Mouse (Mus musculus) heart, adult 2 months (tissue): Measurements from ENCODE around the gene 8030411F24Rik. TPM values are rescaled to one million over a fixed set of nuclear protein-coding genes. Genes with fewer than 3 reads are reported as not detected.

Experiments
- DNase-seq, 2 experiments: peaks; one replicate each; pipeline ENCODE4 v3.0.0; 2021
- H3K27ac ChIP-seq: fragments of 200-600 bp; 2 replicates; pipeline ENCODE4 v1.8.1; 2022
- H3K27me3 ChIP-seq: fragments of 200-500 bp; 2 replicates; pipeline ENCODE4 v1.6.1; 2012; ENCODE audit warnings: mild to moderate bottlenecking, low read length, inconsistent platforms, mixed read lengths; ENCODE audit not compliant: control insufficient read depth, insufficient read depth
- H3K36me3 ChIP-seq: fragments of 200-500 bp; 2 replicates; pipeline ENCODE4 v1.6.1; 2012; ENCODE audit warnings: low read length, inconsistent platforms; ENCODE audit not compliant: control insufficient read depth, insufficient read depth
- H3K4me1 ChIP-seq: fragments of 200-500 bp; 2 replicates; pipeline ENCODE4 v1.6.1; 2011; ENCODE audit warnings: low read length; ENCODE audit not compliant: control insufficient read depth, insufficient read depth
- H3K4me3 ChIP-seq: fragments of 200-600 bp; 2 replicates; pipeline ENCODE4 v1.8.1; 2022
- H3K79me2 ChIP-seq: fragments of 200-500 bp; replicated peaks from 2 replicates; pipeline ENCODE4 v1.6.1; 2012; ENCODE audit warnings: mild to moderate bottlenecking, inconsistent platforms, low read length, moderate library complexity, mixed read lengths; ENCODE audit not compliant: control insufficient read depth, insufficient read depth
- H3K9ac ChIP-seq: fragments of 200-500 bp; 2 replicates; pipeline ENCODE4 v1.6.1; 2012; ENCODE audit warnings: low read depth, mild to moderate bottlenecking, control low read depth, inconsistent platforms, low read length, mixed read lengths
- CTCF ChIP-seq: fragments of 200-600 bp; IDR thresholded peaks from 2 replicates; pipeline ENCODE4 v1.8.1; 2022; ENCODE audit warnings: antibody characterized with exemption, mild to moderate bottlenecking, moderate library complexity
- EP300 ChIP-seq: fragments of 200-500 bp; IDR thresholded peaks from 2 replicates; pipeline ENCODE4 v1.6.1; 2011; ENCODE audit warnings: low read depth, low read length, control low read depth; ENCODE audit not compliant: insufficient read depth
- POLR2A ChIP-seq: fragments of 200-500 bp; IDR thresholded peaks from 2 replicates; pipeline ENCODE4 v1.6.1; 2011; ENCODE audit warnings: mild to moderate bottlenecking, low read depth, low read length, control low read depth; ENCODE audit not compliant: insufficient read depth
- WGBS: fragments of 180-500 bp; shearing (Covaris S2); methylation state at CpG from one replicate; pipeline ENCODE4 v1.1.7; 2018; 5-methylcytosine and 5-hydroxymethylcytosine counted together
- intact Hi-C: fragments of 180-260 bp; cut with DNase I; formaldehyde crosslinking; loops from one replicate; pipeline ENCODE4 v1.15.1; 2025
- polyA plus RNA-seq: library from polyadenylated mRNA; depleted of rRNA; stranded (reverse); fragments of >200 nt; gene quantifications from 2 replicates; pipeline ENCODE4 v1.2.3, GENCODE M21; 2012; rRNA removed
- total RNA-seq, 2 experiments: library from RNA; stranded (reverse); gene quantifications; 2 replicates each; pipeline ENCODE4 v1.2.3; 2021

Gene 8030411F24Rik
- total and polyA plus RNA-seq, 3 experiments, result not detected

- Histone ChIP-seq H3K27ac (no peak overlapping the region), H3K9ac (no peak overlapping the region), H3K79me2 (no peaks in the 10 kb centered on the region), H3K4me1 (no peaks in the 10 kb centered on the region), H3K27me3 (no peaks in the 10 kb centered on the region), H3K4me3 (no peak overlapping the region), H3K36me3 (no peaks in the 10 kb centered on the region)
- TF ChIP-seq CTCF (no peak), POLR2A (no peak), EP300 (no peak)
- 21% methylated on average over 3 of the region's 3 CpGs for WGBS
- no peak for DNase-seq
- intact Hi-C loops, result no loop called here
Observed at GRCm38 (mm10) chr2:148801491-148801921, 19.7 kb downstream of the 8030411F24Rik start.

DNA sequence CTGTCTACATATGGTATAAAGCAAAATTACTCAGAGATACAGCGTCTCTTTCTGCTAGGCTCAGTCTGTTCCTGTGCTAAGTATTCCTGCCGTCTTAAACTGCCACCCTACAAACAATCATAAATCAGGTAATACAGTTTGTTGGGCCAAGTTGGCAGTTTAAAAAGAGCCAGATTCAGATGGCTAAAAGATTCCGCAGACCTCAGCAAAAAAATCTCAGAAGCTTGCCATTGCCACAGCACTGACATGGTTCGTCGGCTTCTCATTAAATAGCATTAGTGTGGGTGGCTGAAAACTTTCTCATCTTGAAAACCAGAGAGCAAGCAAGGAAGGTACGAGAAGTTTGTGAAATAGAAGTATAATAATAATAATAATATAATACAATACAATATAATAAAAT, 24.9 kb downstream of the 8030411F24Rik start:
- intact Hi-C loops, result no loop called here

DNA sequence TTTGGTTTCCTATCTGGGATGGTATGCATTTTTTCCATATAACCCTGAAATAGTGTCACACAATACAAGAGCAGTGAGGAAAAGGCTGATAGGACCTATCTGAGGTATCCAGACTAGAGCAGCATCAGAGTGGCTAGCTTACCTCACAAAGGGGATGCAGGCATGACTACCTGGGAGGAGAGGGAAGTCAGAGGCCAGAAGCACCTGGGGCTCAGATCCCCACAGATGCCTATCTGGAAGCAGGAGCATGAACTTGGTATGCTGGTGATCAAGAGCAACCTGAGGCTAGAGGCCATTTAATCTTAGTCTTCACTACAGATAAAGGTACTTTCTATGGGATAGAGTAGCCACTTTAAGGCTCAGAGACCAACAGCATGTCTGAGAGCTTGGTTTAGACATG, 38.1 kb downstream of the 8030411F24Rik start, which contains the start of gene Cst13:
Gene Cst13, plus strand, starts transcription at position 173 of the 400 bp plus-strand sequence.
- no peak for DNase-seq
- no peaks in the 10 kb centered on the region for H3K4me1 ChIP-seq
- no peak within 1 kb of the TSS for H3K4me3 ChIP-seq
- no peaks in the 10 kb centered on the region for H3K27me3 ChIP-seq
- intact Hi-C loops, result no loop called here
- H3K36me3 ChIP-seq, result no peaks in the 10 kb centered on the region
- no peak within 1 kb of the TSS for H3K9ac ChIP-seq
- H3K27ac ChIP-seq, result no peak within 1 kb of the TSS
- no peak for TF ChIP-seq EP300
- TF ChIP-seq POLR2A, result no peak
- H3K79me2 ChIP-seq, result no peaks in the 10 kb centered on the region

More for the DNA sequence above, 24.9 kb downstream of the 8030411F24Rik start:
- 75% methylated on average over 6 of the region's 6 CpGs for WGBS
- Histone ChIP-seq H3K9ac (no peak overlapping the region), H3K4me1 (no peaks in the 10 kb centered on the region), H3K4me3 (no peak overlapping the region), H3K79me2 (no peaks in the 10 kb centered on the region), H3K36me3 (no peaks in the 10 kb centered on the region), H3K27ac (no peak overlapping the region), H3K27me3 (no peaks in the 10 kb centered on the region)
- no peak for DNase-seq
- no peak for TF ChIP-seq CTCF
- TF ChIP-seq EP300, result no peak
- no peak for TF ChIP-seq POLR2A

DNA sequence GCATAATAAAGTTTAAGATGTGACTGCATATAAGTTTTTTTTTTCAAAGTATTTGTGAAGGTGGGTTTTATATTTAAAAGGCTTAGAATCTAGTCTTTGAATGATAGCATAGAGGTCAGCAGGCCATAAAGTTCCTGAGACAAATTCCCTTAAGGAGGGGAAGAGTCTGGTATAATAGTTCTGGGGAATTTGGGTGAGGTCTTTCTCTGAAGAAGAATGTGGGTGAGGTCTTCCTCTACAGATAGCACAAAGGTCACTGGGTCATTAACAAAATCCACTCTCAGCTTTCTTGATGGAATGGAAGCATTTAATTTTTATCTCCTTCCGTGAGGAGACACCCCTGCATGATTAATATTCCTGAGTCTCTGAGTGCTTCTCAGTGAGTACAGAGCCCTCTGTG, 44.2 kb downstream of the 8030411F24Rik start:
- H3K4me1 ChIP-seq, result no peaks in the 10 kb centered on the region
- TF ChIP-seq CTCF (no peak), POLR2A (no peak), EP300 (no peak)
- H3K9ac ChIP-seq, result no peak overlapping the region
- intact Hi-C loops, result no loop called here
- no peaks in the 10 kb centered on the region for H3K79me2 ChIP-seq
- H3K36me3 ChIP-seq, result no peaks in the 10 kb centered on the region
- DNase-seq, result no peak
- WGBS, result 22% methylated on average over 1 of the region's 1 CpGs
- H3K27me3 ChIP-seq, result no peaks in the 10 kb centered on the region
- no peak overlapping the region for H3K27ac ChIP-seq
- no peak overlapping the region for H3K4me3 ChIP-seq

DNA sequence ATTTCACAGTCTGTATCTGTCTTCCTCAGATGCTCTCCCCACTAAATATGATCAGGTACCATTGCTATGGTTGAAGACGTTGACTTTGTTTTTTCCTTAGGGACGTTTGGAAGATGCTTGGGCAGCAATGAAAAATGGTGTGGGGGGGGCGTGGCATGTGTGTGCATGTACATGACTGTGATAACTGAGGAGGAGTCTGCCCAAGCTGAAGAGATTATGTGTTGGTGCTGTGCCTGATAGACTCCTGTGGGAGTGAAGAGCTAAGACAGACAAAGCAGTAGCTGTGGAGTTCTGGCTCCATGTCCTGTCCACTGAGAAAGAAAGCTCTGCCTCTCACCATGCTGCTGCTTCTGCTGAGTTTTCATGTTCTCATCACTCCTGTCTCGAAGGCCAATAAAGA, 53.1 kb downstream of the 8030411F24Rik start, which contains the start of gene Cst9:
Gene Cst9, plus strand, starts transcription at position 236 of the 400 bp plus-strand sequence.
- H3K79me2 ChIP-seq, result no peaks in the 10 kb centered on the region
- H3K4me1 ChIP-seq, result no peaks in the 10 kb centered on the region
- H3K4me3 ChIP-seq, result no peak within 1 kb of the TSS
- no peaks in the 10 kb centered on the region for H3K27me3 ChIP-seq
- intact Hi-C loops, result no loop called here
- 57% methylated on average over 4 of the region's 4 CpGs for WGBS
- H3K27ac ChIP-seq, result no peak within 1 kb of the TSS
- H3K9ac ChIP-seq, result no peak within 1 kb of the TSS
- H3K36me3 ChIP-seq, result no peaks in the 10 kb centered on the region
- TF ChIP-seq EP300 (no peak), POLR2A (no peak), CTCF (no peak)
- no peak for DNase-seq

Other genes starting within 250 kb of the 8030411F24Rik start
- 1 to 10 TPM; 6.4 to 8.7 TPM for gene Nxt1, start 109.4 kb upstream of the 8030411F24Rik start, total RNA-seq
- 9.0 and 13.1 TPM in 2 replicates for gene Nxt1, start 109.4 kb upstream of the 8030411F24Rik start, polyA plus RNA-seq
- 10 to 100 TPM; 22.0 to 24.0 TPM for gene Gzf1, start 101.0 kb upstream of the 8030411F24Rik start, total RNA-seq
- gene Gzf1, start 101.0 kb upstream of the 8030411F24Rik start, polyA plus RNA-seq, result 8.0 and 12.5 TPM in 2 replicates
- gene Napb, start 49.5 kb upstream of the 8030411F24Rik start, total RNA-seq, result 1 to 10 TPM; 1.1 to 1.3 TPM
- 0.88 and 1.8 TPM in 2 replicates for gene Napb, start 49.5 kb upstream of the 8030411F24Rik start, polyA plus RNA-seq
- gene Cstl1, start 31.7 kb upstream of the 8030411F24Rik start, total RNA-seq, result not detected
- not detected in 2 replicates for gene Cstl1, start 31.7 kb upstream of the 8030411F24Rik start, polyA plus RNA-seq
- not detected for gene Cst11, start 10.5 kb upstream of the 8030411F24Rik start, total RNA-seq
- not detected in 2 replicates for gene Cst11, start 10.5 kb upstream of the 8030411F24Rik start, polyA plus RNA-seq
- gene Cst12, start 7.4 kb downstream of the 8030411F24Rik start, total RNA-seq, result under 1 TPM in 1 of 2 experiments, not detected in 1; 0.50 TPM
- gene Cst12, start 7.4 kb downstream of the 8030411F24Rik start, polyA plus RNA-seq, result 0.67 TPM in 1 of 2 replicates, not detected in the other
- gene Cst8, start 16.8 kb downstream of the 8030411F24Rik start, total RNA-seq, result not detected
- gene Cst8, start 16.8 kb downstream of the 8030411F24Rik start, polyA plus RNA-seq, result not detected in 2 replicates
- not detected for gene Cst13, start 38.1 kb downstream of the 8030411F24Rik start, total RNA-seq
- gene Cst13, start 38.1 kb downstream of the 8030411F24Rik start, polyA plus RNA-seq, result not detected in 2 replicates
- not detected for gene Cst9, start 53.1 kb downstream of the 8030411F24Rik start, total RNA-seq
- 0.82 and 2.2 TPM in 2 replicates for gene Cst9, start 53.1 kb downstream of the 8030411F24Rik start, polyA plus RNA-seq
- 1 to 10 TPM in 1 of 2 experiments, under 1 TPM in 1; 0.73 to 1.5 TPM for gene 9230104L09Rik, start 83.0 kb downstream of the 8030411F24Rik start, total RNA-seq
- gene 9230104L09Rik, start 83.0 kb downstream of the 8030411F24Rik start, polyA plus RNA-seq, result 0.70 and 0.80 TPM in 2 replicates
- 1,000 to 10,000 TPM in 1 of 2 experiments, 100 to 1,000 TPM in 1; 956 to 1,050 TPM for gene Cst3, start 93.7 kb downstream of the 8030411F24Rik start, total RNA-seq
- 1,635 and 1,968 TPM in 2 replicates for gene Cst3, start 93.7 kb downstream of the 8030411F24Rik start, polyA plus RNA-seq
- not detected for gene Gm1330, start 221.2 kb downstream of the 8030411F24Rik start, total RNA-seq
- not detected in 2 replicates for gene Gm1330, start 221.2 kb downstream of the 8030411F24Rik start, polyA plus RNA-seq
- gene Gm10750, start 235.2 kb downstream of the 8030411F24Rik start, total RNA-seq, result not detected
- gene Gm10750, start 235.2 kb downstream of the 8030411F24Rik start, polyA plus RNA-seq, result not detected in 2 replicates